Mouse (Mus musculus) midbrain, postnatal 0 days (tissue): ENCODE data around the gene Fam186a. TPM values are rescaled to one million over a fixed set of nuclear protein-coding genes. Genes with fewer than 3 reads are reported as not detected.
"Not testable (repeated sequence)": the region's sequence is repeated elsewhere in the genome, so short reads cannot be mapped to it uniquely, and the experiment has no call there.

Source experiments
- ATAC-seq: fragments of 200-750 bp; cut with Nextera tagmentation; 2 replicates; pipeline ENCODE4 v1.8.0; 2017; ENCODE audit warnings: moderate number of reproducible peaks, mild to moderate bottlenecking, moderate TSS enrichment, moderate library complexity; ENCODE audit not compliant: low FRiP score
- DNase-seq: peaks from one replicate; pipeline ENCODE4 v3.0.0-alpha.2; 2015; ENCODE audit warnings: low spot score
- H3K27ac ChIP-seq: fragments of 300-500 bp; sonication (generic); 2 replicates; pipeline ENCODE4 v1.5.1; 2014; ENCODE audit warnings: low read depth, mild to moderate bottlenecking, low read length, mixed read lengths
- H3K27me3 ChIP-seq: fragments of 300-500 bp; sonication (generic); 2 replicates; pipeline ENCODE4 v1.6.1; 2014; ENCODE audit warnings: low read length, control low read depth, mixed read lengths; ENCODE audit not compliant: insufficient read depth
- H3K36me3 ChIP-seq: fragments of 300-500 bp; sonication (generic); 2 replicates; pipeline ENCODE4 v1.6.1; 2014; ENCODE audit warnings: low read length, control low read depth, mixed read lengths; ENCODE audit not compliant: insufficient read depth
- H3K4me1 ChIP-seq: fragments of 300-500 bp; sonication (generic); 2 replicates; pipeline ENCODE4 v1.6.1; 2014; ENCODE audit warnings: mild to moderate bottlenecking, control low read depth, antibody characterized with exemption, low read length, mixed read lengths; ENCODE audit not compliant: insufficient read depth
- H3K4me2 ChIP-seq: fragments of 300-500 bp; sonication (generic); 2 replicates; pipeline ENCODE4 v1.6.1; 2014; ENCODE audit warnings: low read depth, mild to moderate bottlenecking, low read length, mixed read lengths; ENCODE audit not compliant: poor library complexity, severe bottlenecking
- H3K4me3 ChIP-seq: fragments of 300-500 bp; sonication (generic); 2 replicates; pipeline ENCODE4 v1.5.1; 2014; ENCODE audit warnings: low read depth, mild to moderate bottlenecking, low read length, moderate library complexity
- H3K9ac ChIP-seq: fragments of 300-500 bp; sonication (generic); replicated peaks from 2 replicates; pipeline ENCODE4 v1.6.1; 2014; ENCODE audit warnings: mild to moderate bottlenecking, low read length, moderate library complexity, mixed read lengths; ENCODE audit not compliant: poor library complexity, severe bottlenecking
- H3K9me3 ChIP-seq: fragments of 300-500 bp; sonication (generic); 2 replicates; pipeline ENCODE4 v1.6.1; 2016; ENCODE audit warnings: low read length, control low read depth
- CTCF ChIP-seq: IDR thresholded peaks from 2 replicates; pipeline ENCODE4 v1.5.1; 2016; ENCODE audit warnings: antibody characterized with exemption, mild to moderate bottlenecking
- WGBS: fragments of 180-500 bp; shearing (Covaris S2); extraction: QIAGEN DNeasy Blood & Tissue Kit; methylation state at CpG from one replicate; pipeline ENCODE4 v1.1.7; 2014; 5-methylcytosine and 5-hydroxymethylcytosine counted together
- polyA plus RNA-seq: library from polyadenylated mRNA; unstranded; fragments of >200 nt; fragmentation: Nextera tagmentation; extraction: Ambion mirVana; gene quantifications from 2 replicates; pipeline ENCODE4 v1.2.1, GENCODE M21; 2015
- total RNA-seq: library from RNA; depleted of rRNA; stranded (reverse); fragments of >200 nt; gene quantifications from 2 replicates; pipeline ENCODE4 v1.2.3, GENCODE M21; 2014

The Fam186a gene
- total and polyA plus RNA-seq, 2 experiments from 2014 or later, result not detected

DNA sequence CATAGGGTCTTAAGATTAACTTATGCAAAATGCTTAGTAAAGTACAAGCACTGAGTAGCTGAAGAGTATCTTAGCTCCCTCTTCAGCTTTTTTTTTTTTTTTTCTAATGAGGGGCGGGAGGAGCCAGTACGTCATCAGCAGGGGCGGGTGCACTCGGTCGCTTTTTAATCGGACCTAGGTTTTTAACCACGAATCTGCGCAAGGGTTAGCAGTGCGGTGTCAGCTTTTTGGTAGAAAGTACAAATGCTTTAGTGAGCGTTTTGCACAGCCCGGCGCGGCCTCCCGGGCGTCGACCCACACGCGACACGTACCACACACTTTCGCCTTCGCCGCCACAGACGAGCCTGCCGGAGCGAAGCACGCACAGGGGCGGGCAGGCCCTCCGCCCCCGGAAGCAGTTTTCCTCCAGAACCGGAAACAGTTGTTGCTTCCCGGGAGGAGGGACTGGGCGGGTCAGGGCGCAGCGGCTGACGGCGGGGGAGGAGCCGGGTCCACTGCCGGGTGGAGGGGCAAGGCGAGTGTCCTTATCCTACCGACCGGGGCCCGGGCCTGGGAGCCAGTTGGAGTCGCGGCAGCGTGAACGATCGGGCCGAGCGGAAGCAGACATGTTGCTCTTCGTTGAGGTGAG is 5.6 kb upstream of the Fam186a start:
- Histone ChIP-seq H3K27me3 (no peaks in the 10 kb centered on the region), H3K36me3 (no peaks in the 10 kb centered on the region), H3K4me1 (no peaks in the 10 kb centered on the region), H3K27ac (peak overlapping the region; percentile 94), H3K4me2 (peak overlapping the region; percentile 63), H3K9me3 (no peaks in the 10 kb centered on the region), H3K9ac (peak overlapping the region; percentile 87), H3K4me3 (peak overlapping the region; percentile 98)
- ATAC-seq (peak; percentile 98), DNase-seq (peak; percentile 96)
- no peak for TF ChIP-seq CTCF
- WGBS, result under 1% methylated on average over 50 of the region's 50 CpGs

DNA sequence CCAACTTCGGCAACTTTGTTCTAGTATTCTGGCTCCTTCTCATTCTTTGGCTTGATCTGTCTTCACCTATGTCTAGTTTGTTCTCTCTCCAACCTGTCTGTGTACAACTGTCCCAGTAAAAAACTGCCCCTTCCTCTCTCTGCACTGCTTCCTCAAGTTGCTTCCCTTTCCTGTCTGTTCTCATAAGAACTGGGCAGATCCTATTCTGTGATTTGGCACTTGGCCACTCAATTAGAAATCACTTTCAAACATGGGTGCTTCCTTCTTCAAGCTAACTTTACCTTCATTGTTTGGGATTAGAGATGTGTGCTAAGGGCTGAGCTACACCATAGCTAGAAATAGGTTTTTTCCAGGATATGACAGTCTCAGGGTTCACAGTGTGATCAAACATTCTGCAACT is 3.7 kb upstream of the Fam186a start:
- no peak overlapping the region for H3K9ac ChIP-seq
- DNase-seq (no peak), ATAC-seq (no peak)
- no peak for TF ChIP-seq CTCF
- WGBS, result 79% methylated on average over 1 of the region's 1 CpGs
- H3K9me3 ChIP-seq, result no peaks in the 10 kb centered on the region
- no peak overlapping the region for H3K27ac ChIP-seq
- H3K4me1 ChIP-seq, result no peaks in the 10 kb centered on the region
- no peaks in the 10 kb centered on the region for H3K27me3 ChIP-seq
- H3K4me3 ChIP-seq, result no peak overlapping the region
- no peaks in the 10 kb centered on the region for H3K36me3 ChIP-seq
- no peak overlapping the region for H3K4me2 ChIP-seq

DNA sequence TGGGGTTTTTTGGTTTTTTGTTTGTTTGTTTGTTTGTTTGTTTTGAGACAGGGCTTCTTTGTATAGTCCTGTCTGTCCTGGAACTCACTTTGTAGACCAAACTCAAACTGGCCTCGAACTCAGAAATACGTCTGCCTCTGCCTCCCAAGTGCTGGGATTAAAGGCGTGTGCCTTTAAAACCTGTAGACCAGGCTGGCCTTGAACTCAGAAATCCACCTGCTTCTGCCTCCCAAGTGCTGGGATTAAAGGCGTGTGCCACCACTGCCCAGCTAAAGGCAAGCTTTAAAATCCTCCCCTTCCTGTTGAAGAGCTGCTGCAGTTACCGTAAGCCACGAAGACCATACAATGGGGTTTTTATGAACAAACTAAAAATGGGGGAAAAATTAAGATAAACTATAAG is 2.9 kb upstream of the Fam186a start, which contains the start of gene Larp4:
Larp4 (plus strand) TSS at position 301 of the 400 bp plus-strand sequence.
- ATAC-seq, H3K27me3 ChIP-seq, H3K4me1 ChIP-seq, H3K4me2 ChIP-seq, H3K27ac ChIP-seq, H3K9me3 ChIP-seq, DNase-seq, H3K9ac ChIP-seq, H3K36me3 ChIP-seq, H3K4me3 ChIP-seq: not testable (repeated sequence)
- WGBS, result 88% methylated on average over 6 of the region's 6 CpGs

DNA sequence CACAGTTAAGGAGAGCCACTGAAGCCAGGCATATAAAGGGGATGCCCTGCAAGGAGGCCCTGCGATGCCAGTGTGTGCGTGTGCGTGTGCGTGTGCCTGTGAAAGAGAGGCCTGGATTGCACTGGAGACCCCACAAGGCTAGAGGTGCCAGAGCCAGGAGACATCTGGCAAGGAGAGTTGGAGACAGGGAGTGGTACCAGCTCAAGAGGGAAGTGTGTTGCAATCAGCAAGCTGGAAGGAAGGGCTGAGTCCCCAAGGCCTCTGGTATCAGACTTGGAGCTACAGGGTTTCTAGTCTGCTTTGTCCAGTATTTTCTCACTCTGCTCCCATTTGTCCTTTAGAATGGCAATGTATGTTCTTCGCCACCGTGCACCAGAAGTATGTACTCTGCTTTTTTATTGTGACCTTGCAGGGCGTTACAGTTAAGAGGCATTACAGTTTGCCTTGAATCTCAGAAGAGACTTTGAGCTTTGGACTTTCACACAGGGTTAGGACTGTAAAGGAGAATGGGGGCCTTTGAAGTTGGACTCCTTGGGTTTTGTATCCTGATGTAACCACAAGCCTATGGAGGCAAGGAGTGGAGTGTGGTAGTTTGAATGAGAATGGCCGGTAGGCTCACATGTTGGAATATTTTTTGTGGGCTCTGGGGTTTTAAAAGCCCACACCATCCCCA is 1.6 kb downstream of the Fam186a start:
- Histone ChIP-seq H3K4me3 (no peak overlapping the region), H3K27ac (no peak overlapping the region), H3K36me3 (no peaks in the 10 kb centered on the region), H3K9me3 (no peaks in the 10 kb centered on the region), H3K27me3 (no peaks in the 10 kb centered on the region), H3K9ac (no peak overlapping the region), H3K4me2 (no peak overlapping the region), H3K4me1 (no peaks in the 10 kb centered on the region)
- no peak for TF ChIP-seq CTCF
- DNase-seq (no peak), ATAC-seq (no peak)
- 88% methylated on average over 8 of the region's 8 CpGs for WGBS

DNA sequence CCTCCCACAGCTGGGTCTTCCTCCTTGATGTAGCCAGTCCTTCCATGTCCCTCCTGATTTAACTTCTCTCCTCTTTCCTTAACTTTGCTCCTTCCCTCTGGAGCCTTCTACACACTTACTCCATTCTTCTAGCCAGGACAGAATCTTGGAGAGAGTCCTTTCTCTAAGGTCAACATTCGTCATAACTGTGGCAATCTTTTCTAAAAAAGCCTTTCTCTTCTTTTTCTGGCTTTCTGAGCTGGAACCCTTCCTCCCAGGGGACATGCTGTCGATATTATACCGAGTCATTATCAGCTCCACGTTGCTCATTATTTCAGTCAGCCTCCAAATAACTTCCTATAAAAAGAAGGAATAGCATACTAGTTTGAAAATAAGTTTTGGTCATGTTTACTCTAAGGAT is 11.5 kb downstream of the Fam186a start:
- Histone ChIP-seq H3K9ac (no peak overlapping the region), H3K27ac (no peak overlapping the region), H3K4me1 (no peaks in the 10 kb centered on the region), H3K4me2 (no peak overlapping the region), H3K27me3 (no peaks in the 10 kb centered on the region), H3K9me3 (no peaks in the 10 kb centered on the region), H3K4me3 (no peak overlapping the region), H3K36me3 (no peaks in the 10 kb centered on the region)
- no peak for ATAC-seq
- no peak for DNase-seq
- 74% methylated on average over 4 of the region's 4 CpGs for WGBS
- no peak for TF ChIP-seq CTCF

DNA sequence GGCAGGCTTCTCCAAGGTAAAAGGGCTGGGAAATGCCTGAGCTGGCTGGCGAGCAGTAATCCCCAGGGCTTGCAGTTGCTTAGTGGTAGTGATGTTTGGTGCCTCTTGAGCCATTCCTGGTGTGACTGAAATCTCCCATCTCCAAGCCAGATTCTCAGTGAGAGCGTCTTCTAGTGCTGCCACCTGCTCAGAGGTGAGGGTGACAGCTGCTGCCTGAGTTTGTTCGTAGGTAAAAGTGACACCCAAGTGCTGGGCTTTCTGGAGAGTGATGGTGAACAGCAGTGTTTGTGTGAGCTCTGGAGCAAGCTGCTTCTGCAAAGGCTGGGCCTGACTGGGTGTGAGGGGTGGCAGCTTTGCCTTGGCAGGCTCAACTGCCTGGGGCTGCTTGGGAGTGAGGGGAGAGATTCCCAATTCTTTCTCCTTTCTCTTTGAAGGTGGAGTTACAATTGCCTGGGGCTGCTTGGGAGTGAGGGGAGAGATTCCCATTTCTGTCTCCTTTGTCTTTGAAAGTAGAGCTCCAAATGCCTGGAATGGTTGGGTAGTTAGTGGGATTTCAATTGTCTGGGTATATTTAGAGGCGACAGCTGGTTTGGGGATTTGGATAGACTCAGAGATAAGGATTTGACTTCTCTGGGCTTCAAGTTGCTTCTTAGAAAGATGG is 25.8 kb downstream of the Fam186a start:
- no peaks in the 10 kb centered on the region for H3K36me3 ChIP-seq
- H3K9ac ChIP-seq, result no peak overlapping the region
- WGBS, result 62% methylated on average over 4 of the region's 4 CpGs
- H3K4me3 ChIP-seq, result no peak overlapping the region
- no peaks in the 10 kb centered on the region for H3K27me3 ChIP-seq
- no peak for TF ChIP-seq CTCF
- H3K4me2 ChIP-seq, result no peak overlapping the region
- H3K27ac ChIP-seq, result no peak overlapping the region
- no peaks in the 10 kb centered on the region for H3K4me1 ChIP-seq
- DNase-seq (no peak), ATAC-seq (no peak)
- H3K9me3 ChIP-seq, result no peaks in the 10 kb centered on the region
